Mouse (Mus musculus) heart, embryonic 12.5 days (tissue): ENCODE results near the gene Ercc6. TPM values are rescaled to one million over a fixed set of nuclear protein-coding genes. Genes with fewer than 3 reads are reported as not detected.

Experiments
- ATAC-seq: fragments of 200-750 bp; cut with Nextera tagmentation; 2 replicates; pipeline ENCODE4 v1.8.0; 2017; ENCODE audit warnings: moderate TSS enrichment, moderate library complexity; ENCODE audit not compliant: insufficient number of reproducible peaks, low FRiP score
- H3K27ac ChIP-seq: fragments of 300-500 bp; sonication (generic); 2 replicates; pipeline ENCODE4 v1.5.1; 2016; ENCODE audit warnings: mild to moderate bottlenecking, moderate library complexity; ENCODE audit not compliant: poor library complexity, severe bottlenecking
- H3K27me3 ChIP-seq: fragments of 300-500 bp; sonication (generic); replicated peaks from 2 replicates; pipeline ENCODE4 v1.6.1; 2016; ENCODE audit warnings: mild to moderate bottlenecking, moderate library complexity
- H3K36me3 ChIP-seq: fragments of 300-500 bp; sonication (generic); 2 replicates; pipeline ENCODE4 v1.6.1; 2016; ENCODE audit warnings: mild to moderate bottlenecking, moderate library complexity
- H3K4me1 ChIP-seq: fragments of 300-500 bp; sonication (generic); replicated peaks from 2 replicates; pipeline ENCODE4 v1.6.1; 2016; ENCODE audit warnings: mild to moderate bottlenecking
- H3K4me2 ChIP-seq: fragments of 300-500 bp; sonication (generic); 2 replicates; pipeline ENCODE4 v1.6.1; 2016; ENCODE audit warnings: mild to moderate bottlenecking, moderate library complexity
- H3K4me3 ChIP-seq: fragments of 300-500 bp; sonication (generic); 2 replicates; pipeline ENCODE4 v1.5.1; 2016; ENCODE audit warnings: mild to moderate bottlenecking
- H3K9ac ChIP-seq: fragments of 300-500 bp; sonication (generic); 2 replicates; pipeline ENCODE4 v1.6.1; 2016; ENCODE audit warnings: mild to moderate bottlenecking, moderate library complexity
- H3K9me3 ChIP-seq: fragments of 300-500 bp; sonication (generic); replicated peaks from 2 replicates; pipeline ENCODE4 v1.6.1; 2016; ENCODE audit warnings: mild to moderate bottlenecking, moderate library complexity
- WGBS: fragments of 180-500 bp; shearing (Covaris S2); methylation state at CpG from one replicate; pipeline ENCODE4 v1.1.7; 2016; 5-methylcytosine and 5-hydroxymethylcytosine counted together
- polyA plus RNA-seq: library from polyadenylated mRNA; unstranded; fragments of >200 nt; fragmentation: Nextera tagmentation; extraction: Ambion mirVana; gene quantifications from 2 replicates; pipeline ENCODE4 v1.2.1, GENCODE M21; 2016

Gene Ercc6
- polyA plus RNA-seq, 1 experiment from 2014 or later = 15.1 TPM

DNA sequence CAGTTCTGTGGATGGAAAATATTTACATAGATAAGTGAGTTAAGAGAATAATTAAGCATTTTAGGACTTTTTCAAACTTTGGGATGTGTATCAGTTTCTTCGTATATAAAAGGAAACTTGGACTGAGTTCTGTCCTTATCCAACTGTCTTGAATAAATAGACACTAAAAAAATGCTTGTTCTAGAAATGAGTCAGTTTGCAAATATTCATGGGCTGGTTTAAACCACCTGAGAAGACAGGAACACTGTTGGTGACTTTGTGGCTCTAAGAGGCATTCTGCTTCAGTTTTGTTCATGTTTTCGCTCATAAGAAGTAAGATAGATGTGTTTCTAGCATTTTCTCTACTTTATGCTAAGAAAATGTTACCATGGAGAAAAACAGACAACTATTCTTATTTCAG lies 5.2 kb downstream of the Ercc6 start:
- no peak overlapping the region for H3K27ac ChIP-seq
- WGBS = 91% methylated on average over 2 of the region's 2 CpGs
- no peak for ATAC-seq
- no peak overlapping the region for H3K4me2 ChIP-seq
- H3K36me3 ChIP-seq = peaks cover 53% of the 10 kb centered on the region
- H3K9ac ChIP-seq = no peak overlapping the region
- H3K27me3 ChIP-seq = no peaks in the 10 kb centered on the region
- H3K4me3 ChIP-seq = no peak overlapping the region
- peaks cover 4% of the 10 kb centered on the region for H3K4me1 ChIP-seq
- H3K9me3 ChIP-seq = no peaks in the 10 kb centered on the region

GRCm38 (mm10) chr14:32520400-32520926 lies 7.1 kb downstream of the Ercc6 start:
- Histone ChIP-seq H3K4me2 (no peak overlapping the region), H3K27me3 (no peaks in the 10 kb centered on the region), H3K9ac (no peak overlapping the region), H3K27ac (no peak overlapping the region), H3K4me3 (no peak overlapping the region), H3K36me3 (peaks cover 53% of the 10 kb centered on the region), H3K9me3 (no peaks in the 10 kb centered on the region), H3K4me1 (peaks cover 5% of the 10 kb centered on the region; the same call in 1 of the 2 replicates)
- no peak for ATAC-seq
- 79% methylated on average over 7 of the region's 7 CpGs for WGBS

- ATAC-seq = no peak
- Histone ChIP-seq H3K36me3 (peaks cover 63% of the 10 kb centered on the region), H3K9ac (no peak overlapping the region), H3K9me3 (no peaks in the 10 kb centered on the region), H3K4me1 (peaks cover 5% of the 10 kb centered on the region; the same call in 1 of the 2 replicates), H3K27me3 (no peaks in the 10 kb centered on the region), H3K4me3 (no peak overlapping the region), H3K4me2 (no peak overlapping the region), H3K27ac (no peak overlapping the region)
- 88% methylated on average over 2 of the region's 2 CpGs for WGBS
Observed at GRCm38 (mm10) chr14:32522336-32522735, 9.0 kb downstream of the Ercc6 start.

DNA sequence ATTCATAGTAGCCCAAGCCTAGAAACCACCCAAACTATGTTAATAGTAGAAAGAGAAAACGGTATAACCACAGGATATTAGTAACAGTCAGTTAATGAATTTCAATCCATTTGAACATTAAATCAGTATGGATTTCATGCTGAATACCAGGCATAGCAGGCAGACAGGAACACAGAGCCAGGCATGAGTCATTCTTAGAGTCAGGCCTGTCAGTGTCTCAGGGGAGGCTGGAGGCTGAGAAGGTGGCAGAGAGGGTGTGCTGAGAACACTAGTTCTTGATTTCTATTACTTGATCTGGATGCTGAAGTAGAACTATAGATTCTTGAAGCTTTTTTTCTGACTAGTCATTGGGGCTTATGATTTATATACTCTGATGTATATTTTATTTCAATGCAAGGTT lies 10.8 kb downstream of the Ercc6 start:
- Histone ChIP-seq H3K36me3 (peaks cover 57% of the 10 kb centered on the region), H3K27me3 (no peaks in the 10 kb centered on the region), H3K4me3 (no peak overlapping the region), H3K4me1 (peaks cover 5% of the 10 kb centered on the region), H3K9ac (no peak overlapping the region), H3K4me2 (no peak overlapping the region), H3K9me3 (no peaks in the 10 kb centered on the region), H3K27ac (no peak overlapping the region)
- WGBS = 88% methylated on average over 1 of the region's 1 CpGs
- ATAC-seq = no peak

DNA sequence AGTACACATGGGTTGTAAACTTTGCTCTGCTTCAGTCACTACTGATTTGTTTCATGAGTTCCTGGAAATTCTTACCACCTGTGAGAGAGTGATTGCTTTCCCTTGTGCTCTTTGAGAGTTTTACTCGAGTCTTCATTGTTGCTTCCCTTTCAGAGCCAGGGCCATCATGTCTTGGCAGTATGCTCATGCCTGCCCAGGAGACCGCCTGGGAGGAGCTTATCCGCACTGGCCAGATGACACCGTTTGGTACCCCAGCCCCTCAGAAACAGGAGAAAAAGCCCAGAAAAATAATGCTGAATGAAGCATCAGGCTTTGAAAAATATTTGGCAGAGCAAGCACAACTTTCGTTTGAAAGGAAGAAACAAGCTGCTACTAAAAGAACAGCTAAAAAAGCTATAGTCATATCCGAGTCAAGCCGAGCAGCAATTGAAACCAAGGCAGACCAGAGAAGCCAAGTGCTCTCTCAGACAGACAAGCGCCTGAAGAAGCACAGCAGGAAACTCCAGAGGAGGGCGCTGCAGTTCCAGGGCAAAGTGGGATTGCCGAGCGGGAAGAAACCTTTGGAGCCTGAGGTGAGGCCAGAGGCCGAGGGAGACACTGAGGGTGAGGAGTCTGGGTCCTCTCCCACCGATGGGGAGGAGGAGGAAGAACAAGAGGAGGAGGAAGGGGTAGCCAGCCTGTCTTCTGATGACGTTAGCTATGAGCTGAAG lies 12.8 kb downstream of the Ercc6 start:
- H3K27me3 ChIP-seq = no peaks in the 10 kb centered on the region
- H3K9me3 ChIP-seq = no peaks in the 10 kb centered on the region
- WGBS = 77% methylated on average over 14 of the region's 14 CpGs
- H3K9ac ChIP-seq = no peak overlapping the region
- H3K4me3 ChIP-seq = no peak overlapping the region
- H3K4me2 ChIP-seq = no peak overlapping the region
- H3K27ac ChIP-seq = no peak overlapping the region
- ATAC-seq = no peak
- H3K36me3 ChIP-seq = peaks cover 36% of the 10 kb centered on the region
- H3K4me1 ChIP-seq = peaks cover 5% of the 10 kb centered on the region

DNA sequence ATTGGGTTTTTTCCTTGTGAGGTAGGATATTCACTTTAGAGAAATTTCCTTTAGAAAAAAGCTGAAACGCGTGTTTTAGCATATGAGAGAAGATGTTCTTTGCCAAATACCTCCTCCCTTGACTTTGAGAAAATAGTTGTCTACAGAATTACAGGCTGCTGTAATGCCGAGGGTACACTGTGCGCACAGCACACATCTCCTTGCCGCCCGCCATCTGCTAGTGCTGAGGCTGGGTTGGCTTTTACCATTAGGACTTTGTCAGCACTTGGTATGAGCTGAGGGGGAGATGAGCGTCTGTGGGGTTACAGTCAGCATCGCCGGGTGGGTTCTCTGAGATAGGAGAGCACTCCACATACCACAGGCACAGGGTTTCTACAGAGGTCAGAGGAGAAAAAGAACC lies 13.9 kb downstream of the Ercc6 start:
- Histone ChIP-seq H3K4me2 (no peak overlapping the region), H3K9me3 (no peaks in the 10 kb centered on the region), H3K27ac (no peak overlapping the region), H3K4me3 (no peak overlapping the region), H3K9ac (no peak overlapping the region), H3K4me1 (peaks cover 5% of the 10 kb centered on the region), H3K36me3 (peaks cover 28% of the 10 kb centered on the region), H3K27me3 (no peaks in the 10 kb centered on the region)
- no peak for ATAC-seq
- WGBS = 80% methylated on average over 9 of the region's 9 CpGs

GRCm38 (mm10) chr14:32529036-32529435 lies 15.7 kb downstream of the Ercc6 start:
- Histone ChIP-seq H3K36me3 (peaks cover 24% of the 10 kb centered on the region), H3K4me2 (no peak overlapping the region), H3K27ac (no peak overlapping the region), H3K9ac (no peak overlapping the region), H3K9me3 (no peaks in the 10 kb centered on the region), H3K4me1 (peaks cover 5% of the 10 kb centered on the region; the same call in 1 of the 2 replicates), H3K4me3 (no peak overlapping the region), H3K27me3 (no peaks in the 10 kb centered on the region)
- ATAC-seq = no peak
- WGBS = 78% methylated on average over 7 of the region's 7 CpGs

GRCm38 (mm10) chr14:32530896-32531295 lies 17.6 kb downstream of the Ercc6 start:
- no peak overlapping the region for H3K4me3 ChIP-seq
- WGBS = 9% methylated on average over 2 of the region's 2 CpGs
- no peaks in the 10 kb centered on the region for H3K9me3 ChIP-seq
- no peak overlapping the region for H3K4me2 ChIP-seq
- no peak for ATAC-seq
- no peak overlapping the region for H3K9ac ChIP-seq
- H3K27me3 ChIP-seq = no peaks in the 10 kb centered on the region
- H3K36me3 ChIP-seq = peaks cover 25% of the 10 kb centered on the region
- H3K27ac ChIP-seq = no peak overlapping the region
- no peaks in the 10 kb centered on the region; the same call in 1 of the 2 replicates for H3K4me1 ChIP-seq

DNA sequence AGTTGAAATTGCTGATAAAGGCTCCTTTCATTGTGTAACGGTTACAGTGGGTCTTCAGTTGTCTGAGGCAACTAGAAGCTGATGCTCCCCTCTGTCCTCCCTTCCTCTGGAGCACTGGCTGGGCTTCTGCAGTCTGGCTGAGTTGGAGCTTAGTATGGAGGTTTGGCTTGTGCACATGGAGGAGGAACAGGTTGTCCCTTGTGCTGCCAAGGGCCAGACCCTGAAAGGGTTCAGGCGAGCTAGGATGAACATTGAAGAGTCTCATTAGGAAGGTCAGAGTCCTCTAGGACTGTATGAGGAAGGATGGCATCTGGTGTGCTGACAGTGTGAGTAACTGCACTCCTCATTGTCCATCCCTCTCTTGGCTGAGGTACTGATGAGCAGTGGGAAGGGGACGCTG lies 18.1 kb downstream of the Ercc6 start:
- 74% methylated on average over 3 of the region's 3 CpGs for WGBS
- no peak overlapping the region for H3K4me3 ChIP-seq

DNA sequence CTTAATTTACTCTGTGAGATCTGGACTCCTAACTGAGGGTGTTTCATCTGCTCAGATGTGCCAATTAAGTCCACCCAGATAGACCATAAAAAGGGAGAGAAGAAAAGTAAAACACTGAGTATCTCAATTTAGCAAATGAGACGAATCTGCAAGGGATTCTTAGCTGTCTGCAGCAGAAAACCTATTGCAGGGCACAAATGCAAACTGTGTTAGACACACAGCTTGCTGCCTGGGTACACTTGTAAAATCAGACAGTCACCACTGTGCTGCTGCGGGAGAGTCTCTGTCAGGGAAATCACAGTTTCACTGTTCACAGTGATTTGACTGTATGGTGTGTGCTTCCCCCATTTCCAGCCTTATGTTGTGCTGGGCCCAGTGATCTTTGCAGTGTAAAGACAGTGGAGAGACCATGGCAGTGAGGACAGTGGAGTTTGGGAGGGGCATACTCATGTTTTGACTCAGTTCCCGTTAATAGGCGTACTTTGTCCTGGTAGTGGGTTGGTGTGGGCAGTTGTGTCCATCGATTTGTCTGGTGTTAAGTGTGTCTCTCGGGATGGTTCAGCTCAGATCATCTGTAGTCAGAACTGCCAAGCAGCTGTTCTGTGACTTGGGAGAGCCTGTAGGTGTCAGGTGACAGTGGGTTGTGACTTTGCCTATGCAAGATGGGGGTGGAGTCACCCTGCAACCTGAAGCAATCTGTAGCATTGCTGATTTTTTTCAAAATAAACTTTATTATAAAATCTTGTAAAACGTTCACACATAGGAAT lies 19.2 kb downstream of the Ercc6 start:
- Histone ChIP-seq H3K4me3 (no peak overlapping the region), H3K27ac (no peak overlapping the region), H3K4me2 (no peak overlapping the region), H3K9me3 (no peaks in the 10 kb centered on the region), H3K36me3 (peaks cover 10% of the 10 kb centered on the region; the same call in 1 of the 2 replicates), H3K27me3 (no peaks in the 10 kb centered on the region), H3K9ac (no peak overlapping the region), H3K4me1 (peaks cover 3% of the 10 kb centered on the region; the same call in 1 of the 2 replicates)
- 73% methylated on average over 7 of the region's 7 CpGs for WGBS
- ATAC-seq = no peak

More for the DNA sequence above, 18.1 kb downstream of the Ercc6 start:
- Histone ChIP-seq H3K4me2 (no peak overlapping the region), H3K36me3 (peaks cover 22% of the 10 kb centered on the region), H3K27ac (no peak overlapping the region), H3K27me3 (no peaks in the 10 kb centered on the region), H3K9ac (no peak overlapping the region), H3K9me3 (no peaks in the 10 kb centered on the region), H3K4me1 (no peaks in the 10 kb centered on the region; the same call in 1 of the 2 replicates)
- no peak for ATAC-seq

DNA sequence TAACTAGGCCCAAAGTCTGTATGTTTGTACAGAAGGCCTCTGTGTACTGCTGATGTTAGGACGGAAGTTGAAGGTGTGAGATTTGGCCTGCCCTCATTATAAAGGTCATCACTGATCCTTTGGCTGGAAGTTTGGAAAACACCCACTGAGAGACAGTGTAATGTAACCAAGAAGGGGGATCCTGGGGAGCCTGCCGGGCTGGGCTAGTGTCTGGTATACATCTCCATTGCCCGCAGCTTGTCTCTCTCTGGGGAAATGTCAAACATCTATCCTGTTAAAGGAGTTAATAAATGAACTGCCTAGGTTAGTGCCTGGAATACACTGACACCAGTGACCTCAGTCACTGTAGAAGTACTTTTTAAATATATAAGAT lies 19.8 kb downstream of the Ercc6 start:
- no peak for ATAC-seq
- Histone ChIP-seq H3K4me1 (peaks cover 3% of the 10 kb centered on the region; the same call in 1 of the 2 replicates), H3K4me3 (no peak overlapping the region), H3K27ac (no peak overlapping the region), H3K36me3 (peaks cover 8% of the 10 kb centered on the region; the same call in 1 of the 2 replicates), H3K9me3 (no peaks in the 10 kb centered on the region), H3K4me2 (no peak overlapping the region), H3K9ac (no peak overlapping the region), H3K27me3 (no peaks in the 10 kb centered on the region)
- WGBS = 75% methylated on average over 3 of the region's 3 CpGs
